Comparison of ENCODE assay signal across 17 mouse cellular contexts in the genomic region with DNA sequence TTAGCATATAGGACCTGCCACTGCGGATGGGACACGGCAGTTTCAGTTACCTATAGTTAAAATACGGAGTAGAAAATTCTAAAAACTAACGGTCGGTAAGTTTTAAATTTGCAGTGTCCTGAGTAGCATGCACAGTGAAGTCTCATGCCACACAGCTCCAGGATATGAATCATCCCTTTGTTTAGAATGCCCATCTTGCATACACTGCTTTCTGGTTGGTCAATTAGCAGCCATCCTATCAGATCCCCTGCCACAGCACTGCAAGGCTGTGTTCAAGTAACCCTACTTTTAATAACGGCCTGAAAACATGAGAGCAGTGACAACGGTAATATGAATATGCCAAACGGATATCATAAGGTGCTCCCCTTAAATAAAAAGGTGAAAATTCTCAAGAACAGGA.
"Had no signal": no experiment of that assay in that cellular context is flagged by ENCODE, and none has a peak within 500 bp of the region (broad histone marks: within the 10 kb centered on the region; RNA-seq: fewer than 3 reads in every experiment).

No protein-coding gene starts in this region.

- H3K4me2 ChIP-seq: liver, embryonic 13.5 days; lung, embryonic 14.5 days; midbrain, embryonic 12.5 days; midbrain, embryonic 15.5 days; neural tube, embryonic 13.5 days had no signal

- ATAC-seq: lung, postnatal 0 days; midbrain, embryonic 15.5 days had no signal

- DNase-seq: kidney, adult 2 months; kidney, postnatal 25 days; layer of hippocampus, adult 9-11 months; layer of hippocampus, postnatal 36 days; liver, embryonic 13.5 days; lung, embryonic 14.5 days; thymus, adult 2 months; thymus, postnatal 14 days; thymus, postnatal 4 days had no signal

- H3K9me3 ChIP-seq: liver, embryonic 13.5 days; megakaryocyte, embryonic 14.5 days; midbrain, embryonic 12.5 days; midbrain, embryonic 15.5 days; neural tube, embryonic 13.5 days had no signal

- H3K27ac ChIP-seq: kidney, postnatal 0 days; layer of hippocampus, adult 2 months; left cerebral cortex, adult 2 months; liver, embryonic 13.5 days; midbrain, embryonic 12.5 days; midbrain, embryonic 15.5 days; neural tube, embryonic 13.5 days had no signal

- H3K9ac ChIP-seq: liver, embryonic 13.5 days; lung, embryonic 14.5 days; midbrain, embryonic 12.5 days; midbrain, embryonic 15.5 days; neural tube, embryonic 13.5 days had no signal

- H3K27me3 ChIP-seq: liver, embryonic 13.5 days; megakaryocyte, embryonic 14.5 days; midbrain, embryonic 12.5 days; midbrain, embryonic 15.5 days; neural tube, embryonic 13.5 days had no signal

- H3K36me3 ChIP-seq: midbrain, embryonic 12.5 days; midbrain, embryonic 15.5 days; neural tube, embryonic 13.5 days had no signal

- H3K4me3 ChIP-seq: layer of hippocampus, adult 2 months; left cerebral cortex, adult 2 months; liver, embryonic 13.5 days; megakaryocyte, embryonic 14.5 days; midbrain, embryonic 12.5 days; midbrain, embryonic 15.5 days; neural tube, embryonic 13.5 days had no signal
